Mouse (Mus musculus) kidney, postnatal 0 days (tissue): ENCODE results near the gene BC067074. TPM values are rescaled to one million over a fixed set of nuclear protein-coding genes. Genes with fewer than 3 reads are reported as not detected.

Experiments
- ATAC-seq: fragments of 200-750 bp; cut with Nextera tagmentation; replicated peaks from 2 replicates; pipeline ENCODE4 v1.8.0; 2017; ENCODE audit warnings: low read depth, moderate number of reproducible peaks, moderate TSS enrichment, moderate library complexity; ENCODE audit not compliant: low FRiP score
- DNase-seq: peaks from one replicate; pipeline ENCODE4 v3.0.0-alpha.2; 2016; ENCODE audit warnings: low spot score
- H3K27ac ChIP-seq: fragments of 300-500 bp; sonication (generic); 2 replicates; pipeline ENCODE4 v1.5.1; 2014; ENCODE audit warnings: mild to moderate bottlenecking
- H3K27me3 ChIP-seq: fragments of 300-500 bp; sonication (generic); 2 replicates; pipeline ENCODE4 v1.6.1; 2014; ENCODE audit warnings: low read length, mixed read lengths; ENCODE audit not compliant: insufficient read depth
- H3K36me3 ChIP-seq: fragments of 300-500 bp; sonication (generic); 2 replicates; pipeline ENCODE4 v1.6.1; 2014; ENCODE audit warnings: low read length, mixed read lengths; ENCODE audit not compliant: insufficient read depth
- H3K4me1 ChIP-seq: fragments of 300-500 bp; sonication (generic); replicated peaks from 2 replicates; pipeline ENCODE4 v1.6.1; 2014; ENCODE audit warnings: antibody characterized with exemption, low read length, mixed read lengths; ENCODE audit not compliant: insufficient read depth
- H3K4me2 ChIP-seq: fragments of 300-500 bp; sonication (generic); 2 replicates; pipeline ENCODE4 v1.6.1; 2014; ENCODE audit warnings: mild to moderate bottlenecking, low read length, moderate library complexity, mixed read lengths
- H3K4me3 ChIP-seq: fragments of 300-500 bp; sonication (generic); replicated peaks from 2 replicates; pipeline ENCODE4 v1.5.1; 2014; ENCODE audit warnings: low read depth, low read length
- H3K9ac ChIP-seq: fragments of 300-500 bp; sonication (generic); 2 replicates; pipeline ENCODE4 v1.6.1; 2014; ENCODE audit warnings: low read depth, low read length
- H3K9me3 ChIP-seq: fragments of 300-500 bp; sonication (generic); replicated peaks from 2 replicates; pipeline ENCODE4 v1.6.1; 2016; ENCODE audit warnings: low read length, inconsistent platforms, mixed read lengths
- CTCF ChIP-seq: IDR thresholded peaks from 2 replicates; pipeline ENCODE4 v1.5.1; 2016; ENCODE audit warnings: antibody characterized with exemption, low read depth, mild to moderate bottlenecking, moderate library complexity
- WGBS: fragments of 180-500 bp; shearing (Covaris S2); extraction: QIAGEN DNeasy Blood & Tissue Kit; methylation state at CpG from one replicate; pipeline ENCODE4 v1.1.7; 2014; 5-methylcytosine and 5-hydroxymethylcytosine counted together
- polyA plus RNA-seq: library from polyadenylated mRNA; unstranded; fragments of >200 nt; fragmentation: Nextera tagmentation; extraction: Ambion mirVana; gene quantifications from 2 replicates; pipeline ENCODE4 v1.2.1, GENCODE M21; 2015

The BC067074 gene
- polyA plus RNA-seq, 1 experiment from 2014 or later, result 4.6 TPM

DNA sequence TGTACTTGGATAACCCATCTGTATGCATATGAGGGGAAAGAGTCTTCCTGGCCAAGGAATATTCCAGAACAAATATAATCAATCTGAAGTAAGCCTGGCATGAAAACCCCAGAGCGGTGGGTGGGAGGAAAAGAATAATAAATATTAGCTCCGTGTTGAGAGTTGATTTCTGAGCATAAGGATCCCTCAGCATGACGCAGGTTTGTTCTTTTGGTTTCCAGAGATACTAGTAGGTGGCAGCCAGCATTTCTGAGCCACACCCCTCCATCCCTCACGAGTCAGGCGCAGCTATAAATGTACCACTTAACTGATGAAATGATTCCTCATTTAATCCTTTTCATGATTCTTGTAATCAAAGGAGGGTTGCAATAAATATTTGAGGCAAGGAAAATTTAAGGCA lies 41.0 kb downstream of the BC067074 start:
- H3K27ac ChIP-seq, result no peak overlapping the region
- TF ChIP-seq CTCF, result no peak
- H3K36me3 ChIP-seq, result no peaks in the 10 kb centered on the region
- DNase-seq (no peak), ATAC-seq (no peak)
- H3K4me2 ChIP-seq, result no peak overlapping the region
- H3K27me3 ChIP-seq, result no peaks in the 10 kb centered on the region
- H3K9me3 ChIP-seq, result no peaks in the 10 kb centered on the region
- no peaks in the 10 kb centered on the region for H3K4me1 ChIP-seq
- no peak overlapping the region for H3K9ac ChIP-seq
- H3K4me3 ChIP-seq, result no peak overlapping the region
- 76% methylated on average over 5 of the region's 5 CpGs for WGBS

- Histone ChIP-seq H3K27ac (no peak overlapping the region), H3K27me3 (no peaks in the 10 kb centered on the region), H3K9me3 (no peaks in the 10 kb centered on the region), H3K4me2 (no peak overlapping the region), H3K4me3 (no peak overlapping the region), H3K9ac (no peak overlapping the region), H3K4me1 (no peaks in the 10 kb centered on the region), H3K36me3 (no peaks in the 10 kb centered on the region)
- TF ChIP-seq CTCF, result no peak
- DNase-seq (no peak), ATAC-seq (no peak)
- 48% methylated on average over 4 of the region's 4 CpGs for WGBS
Observed at GRCm38 (mm10) chr13:113334773-113335172, 41.8 kb downstream of the BC067074 start.

- ATAC-seq, result peak; percentile 50
Observed at GRCm38 (mm10) chr13:113337223-113337858, 44.4 kb downstream of the BC067074 start.

DNA sequence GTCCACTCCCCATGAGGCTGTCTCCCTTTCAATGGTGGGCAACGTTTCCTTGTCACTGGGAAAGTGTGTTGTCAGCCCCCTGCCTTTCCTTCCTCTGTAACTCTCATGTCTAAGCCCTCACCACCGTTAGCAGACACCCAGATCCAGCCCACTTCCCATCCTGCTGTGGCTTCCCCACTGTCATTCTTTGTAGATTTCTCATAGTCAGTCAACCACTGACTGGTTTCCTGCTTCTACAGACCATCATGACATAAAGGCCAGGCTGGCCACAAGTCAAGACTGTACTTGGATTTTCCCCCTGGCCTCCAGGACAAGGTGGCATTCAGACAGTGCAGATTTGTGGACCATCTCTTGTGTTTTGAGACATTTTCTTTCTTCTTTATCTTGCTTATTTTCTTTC lies 47.7 kb downstream of the BC067074 start:
- no peak overlapping the region for H3K27ac ChIP-seq
- no peaks in the 10 kb centered on the region for H3K36me3 ChIP-seq
- no peak for TF ChIP-seq CTCF
- H3K4me2 ChIP-seq, result no peak overlapping the region
- ATAC-seq (no peak), DNase-seq (no peak)
- no peak overlapping the region for H3K4me3 ChIP-seq
- no peaks in the 10 kb centered on the region for H3K9me3 ChIP-seq
- no peaks in the 10 kb centered on the region for H3K4me1 ChIP-seq
- H3K27me3 ChIP-seq, result no peaks in the 10 kb centered on the region
- H3K9ac ChIP-seq, result no peak overlapping the region
- 60% methylated on average over 2 of the region's 2 CpGs for WGBS

More at GRCm38 (mm10) chr13:113337223-113337858, 44.4 kb downstream of the BC067074 start:
- Histone ChIP-seq H3K4me1 (no peaks in the 10 kb centered on the region), H3K4me2 (no peak overlapping the region), H3K27me3 (no peaks in the 10 kb centered on the region), H3K4me3 (no peak overlapping the region), H3K27ac (no peak overlapping the region), H3K9me3 (no peaks in the 10 kb centered on the region), H3K36me3 (no peaks in the 10 kb centered on the region), H3K9ac (no peak overlapping the region)
- DNase-seq, result peak; percentile 85
- 51% methylated on average over 6 of the region's 6 CpGs for WGBS
- peak; percentile 70 for TF ChIP-seq CTCF

DNA sequence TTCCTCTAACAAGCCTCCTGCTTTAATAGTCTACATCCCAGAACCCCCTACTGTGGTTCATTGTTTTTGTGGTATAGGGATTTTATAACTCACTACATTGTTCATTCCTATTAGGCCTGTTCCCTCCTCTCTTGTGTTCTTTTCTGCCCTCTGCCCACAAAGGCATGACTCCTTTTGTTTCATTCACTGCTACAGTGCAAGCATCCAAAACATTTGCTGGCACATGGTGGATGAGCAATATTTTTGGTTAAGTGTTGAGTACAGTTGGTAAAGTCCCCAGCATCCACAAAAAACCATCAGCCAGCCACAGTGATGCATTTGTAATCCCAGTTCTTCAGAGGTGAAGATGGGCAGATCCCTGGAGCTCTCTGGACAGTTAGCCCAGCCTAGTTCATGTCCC lies 48.2 kb downstream of the BC067074 start:
- H3K27me3 ChIP-seq, result no peaks in the 10 kb centered on the region
- H3K9me3 ChIP-seq, result no peaks in the 10 kb centered on the region
- H3K9ac ChIP-seq, result no peak overlapping the region
- no peak for ATAC-seq
- no peak overlapping the region for H3K4me2 ChIP-seq
- H3K4me1 ChIP-seq, result no peaks in the 10 kb centered on the region
- H3K27ac ChIP-seq, result no peak overlapping the region
- no peak for TF ChIP-seq CTCF
- H3K4me3 ChIP-seq, result no peak overlapping the region
- DNase-seq, result no peak
- no peaks in the 10 kb centered on the region for H3K36me3 ChIP-seq

DNA sequence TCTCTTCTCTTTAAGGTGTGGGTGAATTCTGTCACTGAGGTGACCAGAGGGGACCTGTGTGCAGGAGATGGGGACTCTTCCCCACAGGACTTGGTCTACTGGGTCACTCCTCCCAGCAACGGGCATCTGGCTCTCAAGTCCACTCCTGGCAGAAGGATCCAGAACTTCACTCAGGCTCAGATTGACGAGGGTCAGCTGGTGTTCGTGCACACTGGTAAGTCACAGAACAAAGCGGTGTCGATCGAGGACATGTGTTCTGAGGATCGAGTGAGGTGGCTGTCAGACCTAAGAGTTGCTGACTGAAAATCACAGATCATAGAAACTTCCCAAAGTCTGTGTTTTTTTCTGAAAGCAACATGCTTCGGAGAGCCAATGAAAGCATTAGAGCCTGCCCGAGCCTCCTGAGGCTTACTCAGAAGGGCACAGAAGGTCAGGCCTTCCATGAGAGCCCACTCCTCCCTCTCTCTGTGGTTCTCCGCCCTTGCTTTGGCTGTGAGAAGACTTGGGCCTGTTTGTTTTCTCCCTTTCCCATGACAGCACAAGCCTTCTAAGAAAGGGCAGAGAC lies 49.5 kb downstream of the BC067074 start:
- no peak for TF ChIP-seq CTCF
- no peak overlapping the region for H3K4me2 ChIP-seq
- WGBS, result 62% methylated on average over 10 of the region's 10 CpGs
- no peaks in the 10 kb centered on the region for H3K36me3 ChIP-seq
- H3K27me3 ChIP-seq, result no peaks in the 10 kb centered on the region
- H3K27ac ChIP-seq, result no peak overlapping the region
- ATAC-seq (no peak), DNase-seq (no peak)
- no peak overlapping the region for H3K9ac ChIP-seq
- H3K4me3 ChIP-seq, result no peak overlapping the region
- no peaks in the 10 kb centered on the region for H3K9me3 ChIP-seq
- no peaks in the 10 kb centered on the region for H3K4me1 ChIP-seq
